Mouse (Mus musculus): ENCODE results near the gene Hfe. TPM values are rescaled to one million over a fixed set of nuclear protein-coding genes. Genes with fewer than 3 reads are reported as not detected.

Gene Hfe
- polyA plus RNA-seq, 1 experiment from 2014 or later = 5.1 TPM

- Histone ChIP-seq H3K36me3 (no peaks in the 10 kb centered on the region), H3K9ac (no peak overlapping the region), H3K27ac (replicated peaks) (no peak overlapping the region), H3K27me3 (no peaks in the 10 kb centered on the region), H3K9me3 (no peaks in the 10 kb centered on the region), H3K4me3 (no peak overlapping the region), H3K4me2 (no peak overlapping the region), H3K4me1 (replicated peaks) (no peaks in the 10 kb centered on the region)
- WGBS = 76% methylated on average over 6 of the region's 6 CpGs
- ATAC-seq (ENCODE audit: low FRiP score, low read depth) = no peak
Measured at GRCm38 (mm10) chr13:23659636-23660366, 50.9 kb downstream of the Hfe start.

Small RNAs within 50 kb of the gene (microRNA-seq; reads per million reads assigned to microRNA genes)
- gene Gm44314 = not detected
- not detected for gene Gm44350
- gene Gm44484 = not detected

Other genes starting within 250 kb of the Hfe start
- 0.17 TPM in 1 of 2 replicates, not detected in the other for gene Btn1a1, start 245.0 kb downstream of the Hfe start, polyA plus RNA-seq (2015; fragmentation: Nextera tagmentation; extraction: Ambion mirVana)
- gene Btn2a2, start 222.0 kb downstream of the Hfe start, polyA plus RNA-seq (2015; fragmentation: Nextera tagmentation; extraction: Ambion mirVana) = 0.06 and 0.08 TPM in 2 replicates
- gene Hist1h4h, start 179.8 kb downstream of the Hfe start, polyA plus RNA-seq (2015; fragmentation: Nextera tagmentation; extraction: Ambion mirVana) = 1.7 and 2.7 TPM in 2 replicates
- 0.82 and 2.1 TPM in 2 replicates for gene Hist1h2af, start 176.9 kb downstream of the Hfe start, polyA plus RNA-seq (2015; fragmentation: Nextera tagmentation; extraction: Ambion mirVana)
- 0.85 and 1.2 TPM in 2 replicates for gene Hist1h3g, start 175.4 kb downstream of the Hfe start, polyA plus RNA-seq (2015; fragmentation: Nextera tagmentation; extraction: Ambion mirVana)
- 0.17 and 0.19 TPM in 2 replicates for gene Hist1h2bh, start 167.5 kb downstream of the Hfe start, polyA plus RNA-seq (2015; fragmentation: Nextera tagmentation; extraction: Ambion mirVana)
- gene Hist1h3f, start 166.8 kb downstream of the Hfe start, polyA plus RNA-seq (2015; fragmentation: Nextera tagmentation; extraction: Ambion mirVana) = 0.21 and 0.62 TPM in 2 replicates
- gene Hist1h4f, start 159.2 kb downstream of the Hfe start, polyA plus RNA-seq (2015; fragmentation: Nextera tagmentation; extraction: Ambion mirVana) = not detected in 2 replicates
- 0.10 and 0.12 TPM in 2 replicates for gene Hist1h1d, start 157.6 kb downstream of the Hfe start, polyA plus RNA-seq (2015; fragmentation: Nextera tagmentation; extraction: Ambion mirVana)
- 1.5 and 2.0 TPM in 2 replicates for gene Hist1h3e, start 148.5 kb downstream of the Hfe start, polyA plus RNA-seq (2015; fragmentation: Nextera tagmentation; extraction: Ambion mirVana)
- gene Hist1h2ae, start 139.6 kb downstream of the Hfe start, polyA plus RNA-seq (2015; fragmentation: Nextera tagmentation; extraction: Ambion mirVana) = 15.9 and 27.4 TPM in 2 replicates
- 2.5 and 3.1 TPM in 2 replicates for gene Hist1h2bg, start 139.5 kb downstream of the Hfe start, polyA plus RNA-seq (2015; fragmentation: Nextera tagmentation; extraction: Ambion mirVana)
- gene Hist1h2bf, start 136.7 kb downstream of the Hfe start, polyA plus RNA-seq (2015; fragmentation: Nextera tagmentation; extraction: Ambion mirVana) = 0.76 and 2.0 TPM in 2 replicates
- gene Hist1h2ad, start 136.5 kb downstream of the Hfe start, polyA plus RNA-seq (2015; fragmentation: Nextera tagmentation; extraction: Ambion mirVana) = not detected in 2 replicates
- 1.2 and 2.0 TPM in 2 replicates for gene Hist1h3d, start 135.1 kb downstream of the Hfe start, polyA plus RNA-seq (2015; fragmentation: Nextera tagmentation; extraction: Ambion mirVana)
- 35.1 and 51.2 TPM in 2 replicates for gene Hist1h4d, start 129.3 kb downstream of the Hfe start, polyA plus RNA-seq (2015; fragmentation: Nextera tagmentation; extraction: Ambion mirVana)
- 1.5 and 1.7 TPM in 2 replicates for gene Hist1h2be, start 89.7 kb downstream of the Hfe start, polyA plus RNA-seq (2015; fragmentation: Nextera tagmentation; extraction: Ambion mirVana)
- gene Hist1h1e, start 88.3 kb downstream of the Hfe start, polyA plus RNA-seq (2015; fragmentation: Nextera tagmentation; extraction: Ambion mirVana) = 4.8 and 8.8 TPM in 2 replicates
- gene Hist1h2ac, start 26.9 kb downstream of the Hfe start, polyA plus RNA-seq (2015; fragmentation: Nextera tagmentation; extraction: Ambion mirVana) = 0.34 and 0.38 TPM in 2 replicates
- 19.3 and 25.4 TPM in 2 replicates for gene Hist1h2bc, start 26.7 kb downstream of the Hfe start, polyA plus RNA-seq (2015; fragmentation: Nextera tagmentation; extraction: Ambion mirVana)
- gene Hist1h1t, start 15.0 kb downstream of the Hfe start, polyA plus RNA-seq (2015; fragmentation: Nextera tagmentation; extraction: Ambion mirVana) = not detected in 2 replicates
- 2.3 and 2.7 TPM in 2 replicates for gene Hist1h4c, start 12.4 kb downstream of the Hfe start, polyA plus RNA-seq (2015; fragmentation: Nextera tagmentation; extraction: Ambion mirVana)
- gene Hist1h1c, start 28.0 kb upstream of the Hfe start, polyA plus RNA-seq (2015; fragmentation: Nextera tagmentation; extraction: Ambion mirVana) = 7.7 and 10.4 TPM in 2 replicates
- gene Hist1h3c, start 34.7 kb upstream of the Hfe start, polyA plus RNA-seq (2015; fragmentation: Nextera tagmentation; extraction: Ambion mirVana) = 1.1 and 1.6 TPM in 2 replicates
- gene Hist1h2bb, start 35.9 kb upstream of the Hfe start, polyA plus RNA-seq (2015; fragmentation: Nextera tagmentation; extraction: Ambion mirVana) = 0.54 TPM in 1 of 2 replicates, not detected in the other
- 7.4 and 9.8 TPM in 2 replicates for gene Hist1h2ab, start 40.3 kb upstream of the Hfe start, polyA plus RNA-seq (2015; fragmentation: Nextera tagmentation; extraction: Ambion mirVana)
- 1.8 and 3.1 TPM in 2 replicates for gene Hist1h3b, start 41.4 kb upstream of the Hfe start, polyA plus RNA-seq (2015; fragmentation: Nextera tagmentation; extraction: Ambion mirVana)
- 1.1 and 1.9 TPM in 2 replicates for gene Hist1h4b, start 46.2 kb upstream of the Hfe start, polyA plus RNA-seq (2015; fragmentation: Nextera tagmentation; extraction: Ambion mirVana)
- 0.32 and 0.51 TPM in 2 replicates for gene Hist1h4a, start 50.4 kb upstream of the Hfe start, polyA plus RNA-seq (2015; fragmentation: Nextera tagmentation; extraction: Ambion mirVana)
- 0.35 and 2.4 TPM in 2 replicates for gene Hist1h3a, start 51.5 kb upstream of the Hfe start, polyA plus RNA-seq (2015; fragmentation: Nextera tagmentation; extraction: Ambion mirVana)
- 0.75 and 0.84 TPM in 2 replicates for gene Hist1h1a, start 52.8 kb upstream of the Hfe start, polyA plus RNA-seq (2015; fragmentation: Nextera tagmentation; extraction: Ambion mirVana)
- gene Trim38, start 59.1 kb upstream of the Hfe start, polyA plus RNA-seq (2015; fragmentation: Nextera tagmentation; extraction: Ambion mirVana) = 0.10 TPM in 1 of 2 replicates, not detected in the other
- gene Slc17a2, start 96.1 kb upstream of the Hfe start, polyA plus RNA-seq (2015; fragmentation: Nextera tagmentation; extraction: Ambion mirVana) = not detected in 2 replicates
- gene Slc17a3, start 128.6 kb upstream of the Hfe start, polyA plus RNA-seq (2015; fragmentation: Nextera tagmentation; extraction: Ambion mirVana) = not detected in 2 replicates
- not detected in 2 replicates for gene Slc17a1, start 156.9 kb upstream of the Hfe start, polyA plus RNA-seq (2015; fragmentation: Nextera tagmentation; extraction: Ambion mirVana)
- not detected in 2 replicates for gene Slc17a4, start 204.2 kb upstream of the Hfe start, polyA plus RNA-seq (2015; fragmentation: Nextera tagmentation; extraction: Ambion mirVana)
- not detected in 2 replicates for gene Hist1h2ba, start 223.3 kb upstream of the Hfe start, polyA plus RNA-seq (2015; fragmentation: Nextera tagmentation; extraction: Ambion mirVana)
- not detected in 2 replicates for gene Hist1h2aa, start 223.6 kb upstream of the Hfe start, polyA plus RNA-seq (2015; fragmentation: Nextera tagmentation; extraction: Ambion mirVana)